Mouse (Mus musculus) G1E (cell line): ENCODE data around the gene Msgn1.

Experiments used
- CTCF ChIP-seq: IDR thresholded peaks from 2 replicates; pipeline ENCODE4 v1.5.1; 2012; ENCODE audit warnings: low read depth, low read length, inconsistent platforms, mixed read lengths
- GATA1 ChIP-seq: IDR thresholded peaks from 2 replicates; pipeline ENCODE4 v1.6.1; 2012; ENCODE audit warnings: borderline replicate concordance, low read length, inconsistent platforms, mixed read lengths
- POLR2AphosphoS5 ChIP-seq: IDR thresholded peaks from 2 replicates; pipeline ENCODE4 v1.6.1; 2012; ENCODE audit warnings: low read depth, low read length, inconsistent platforms; ENCODE audit not compliant: insufficient replicate concordance

DNA sequence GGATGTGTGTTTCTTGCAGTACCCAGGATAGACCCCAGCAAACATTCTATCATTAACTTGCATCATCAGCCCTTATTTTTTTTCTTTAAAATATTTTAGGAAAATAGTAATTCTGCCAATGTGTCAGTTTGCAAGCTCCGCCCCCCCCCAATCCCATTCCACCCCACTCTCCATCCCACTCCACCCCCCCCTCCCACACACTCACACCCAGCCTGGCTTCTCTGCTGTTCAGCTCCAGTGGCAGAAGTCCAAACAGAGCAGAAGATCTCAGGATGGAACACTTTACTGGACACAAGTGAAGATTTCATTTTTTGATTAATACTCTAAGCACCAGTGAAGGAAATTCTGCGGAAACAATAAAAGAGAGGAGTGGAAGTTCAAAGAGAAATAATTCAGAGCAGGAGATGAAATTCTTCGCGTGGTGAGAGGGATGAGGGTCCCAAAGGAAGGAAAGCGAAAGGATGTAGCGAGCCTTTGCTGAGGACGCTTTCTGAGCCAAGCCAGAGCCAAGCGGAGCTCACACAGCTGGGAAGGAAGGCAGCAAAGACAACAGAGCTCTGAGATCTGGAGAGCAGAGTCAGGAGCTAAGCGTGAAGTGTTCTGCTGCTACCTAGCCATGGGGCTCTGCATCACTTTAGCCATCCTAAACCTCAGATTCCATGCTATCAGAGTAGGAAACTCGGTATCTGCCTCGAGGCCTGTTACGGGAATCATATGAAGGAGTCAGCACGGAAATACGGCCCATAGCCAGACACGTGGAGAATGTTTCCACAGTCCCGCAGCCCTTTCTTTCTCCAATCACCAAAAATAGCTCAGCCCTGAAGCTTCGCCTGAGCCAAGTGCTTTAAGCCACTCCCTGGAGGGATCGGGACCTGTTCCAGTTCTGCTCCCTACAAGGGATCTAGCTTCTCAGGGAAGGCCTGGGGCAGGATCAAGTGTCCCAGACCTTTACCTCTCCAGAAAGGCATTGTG, 4.8 kb downstream of the Msgn1 start:
- TF ChIP-seq CTCF (no peak), GATA1 (no peak), POLR2AphosphoS5 (no peak)
